In genomic region chr16:95260693-95261092, GRCm38 (mm10) we compare ENCODE assay signal across 14 mouse cellular contexts. TPM values are rescaled to one million over a fixed set of nuclear protein-coding genes. Genes with fewer than 3 reads are reported as not detected.
"Had no signal": no experiment of that assay in that cellular context is flagged by ENCODE, and none has a peak within 500 bp of the region (broad histone marks: within the 10 kb centered on the region; RNA-seq: fewer than 3 reads in every experiment).

No protein-coding gene starts in this region.

- ATAC-seq: inflammation-experienced regulatory T-cells, adult 6 months; intestine, postnatal 0 days; liver, postnatal 0 days; midbrain, embryonic 13.5 days had no signal

- H3K4me2 ChIP-seq: limb, embryonic 12.5 days; liver, embryonic 13.5 days; midbrain, embryonic 13.5 days; stomach, embryonic 15.5 days had no signal

- H3K4me1 ChIP-seq: liver, embryonic 13.5 days; midbrain, embryonic 13.5 days; stomach, embryonic 15.5 days had no signal

- DNase-seq: layer of hippocampus, adult 9-11 months; layer of hippocampus, postnatal 36 days; liver; liver, embryonic 13.5 days; liver, postnatal 0 days; right cerebral cortex, postnatal 14 days; thymus, adult 2 months; thymus, postnatal 25 days had no signal

- H3K27me3 ChIP-seq: midbrain, embryonic 13.5 days; stomach, embryonic 15.5 days had no signal

- H3K27ac ChIP-seq: limb, embryonic 12.5 days; liver, embryonic 13.5 days; midbrain, embryonic 13.5 days; stomach, embryonic 15.5 days had no signal

- H3K36me3 ChIP-seq: limb, embryonic 12.5 days; liver, embryonic 13.5 days; midbrain, embryonic 13.5 days; stomach, embryonic 15.5 days had no signal

- H3K9me3 ChIP-seq: limb, embryonic 12.5 days; liver, embryonic 13.5 days; midbrain, embryonic 13.5 days; stomach, embryonic 15.5 days had no signal

- H3K4me3 ChIP-seq: limb, embryonic 12.5 days; liver, embryonic 13.5 days; midbrain, embryonic 13.5 days; stomach, embryonic 15.5 days had no signal

- H3K9ac ChIP-seq: limb, embryonic 12.5 days; liver, embryonic 13.5 days; liver, postnatal 0 days; midbrain, embryonic 13.5 days; stomach, embryonic 15.5 days had no signal

RNA-seq across cellular contexts. Expression of gene Kcnj15, which starts 3.3 kb away (rescaled TPM):
- total RNA-seq: layer of hippocampus, postnatal 36 days; midbrain, postnatal 0 days had no signal
